Mouse (Mus musculus) heart, postnatal 14 days (tissue): Measurements from ENCODE around the gene Mest. TPM values are rescaled to one million over a fixed set of nuclear protein-coding genes. Genes with fewer than 3 reads are reported as not detected.
A peak's percentile ranks its signal among the peaks of the same experiment; 100 is the strongest.

ENCODE experiments used
- DNase-seq, 2 experiments: peaks; one replicate each; pipeline ENCODE4 v3.0.0; 2021 to 2022
- intact Hi-C: fragments of 180-260 bp; cut with DNase I; formaldehyde crosslinking; loops from one replicate; pipeline ENCODE4 v1.15.1; 2025
- total RNA-seq, 2 experiments: library from RNA; stranded (reverse); gene quantifications; 2 replicates each; pipeline ENCODE4 v1.2.3; 2021

Mest gene
- total RNA-seq, 2 experiments from 2014 or later: 51.2 to 65.0 TPM

DNA sequence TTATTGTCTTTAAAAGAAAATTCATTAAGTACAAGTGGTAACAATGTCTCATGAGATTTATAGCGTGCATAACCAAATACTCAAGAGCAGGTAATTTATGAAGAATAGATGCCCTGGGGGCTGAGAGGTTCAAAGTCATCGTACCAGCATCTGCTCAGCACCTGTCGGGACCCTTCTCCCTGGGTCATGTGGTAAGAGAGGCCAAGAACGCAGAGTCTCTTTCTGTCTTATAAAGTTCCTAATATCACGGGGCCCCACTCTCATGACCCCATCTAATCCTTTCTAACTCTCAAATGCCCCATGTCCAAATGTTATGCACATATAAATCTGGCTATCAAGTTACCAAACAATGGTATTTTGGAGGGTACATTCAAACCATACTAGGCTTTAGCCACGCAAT, 20.5 kb upstream of the Mest start:
- intact Hi-C loops: no loop called here

DNA sequence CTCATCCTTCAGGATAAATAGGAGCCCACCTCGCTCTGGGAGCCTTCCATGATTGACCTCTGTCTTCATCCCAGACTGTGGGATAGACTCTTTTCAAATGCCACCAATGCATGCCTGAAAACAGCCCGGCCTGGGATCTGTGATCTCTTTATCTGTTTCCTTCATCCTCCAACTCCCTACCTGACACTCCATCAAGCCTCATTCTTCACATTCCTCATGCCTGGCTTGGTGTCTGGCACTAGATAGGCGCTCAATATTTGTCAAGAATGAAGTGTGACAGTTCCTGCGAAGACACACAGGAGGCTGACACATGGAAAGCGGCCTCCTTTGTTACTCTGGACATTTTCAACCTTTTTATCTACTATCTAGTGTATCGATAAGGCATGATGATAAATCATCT, 19.9 kb upstream of the Mest start:
- intact Hi-C loops: no loop called here
- no peak for DNase-seq

More for the DNA sequence above, 20.5 kb upstream of the Mest start:
- DNase-seq: no peak

DNA sequence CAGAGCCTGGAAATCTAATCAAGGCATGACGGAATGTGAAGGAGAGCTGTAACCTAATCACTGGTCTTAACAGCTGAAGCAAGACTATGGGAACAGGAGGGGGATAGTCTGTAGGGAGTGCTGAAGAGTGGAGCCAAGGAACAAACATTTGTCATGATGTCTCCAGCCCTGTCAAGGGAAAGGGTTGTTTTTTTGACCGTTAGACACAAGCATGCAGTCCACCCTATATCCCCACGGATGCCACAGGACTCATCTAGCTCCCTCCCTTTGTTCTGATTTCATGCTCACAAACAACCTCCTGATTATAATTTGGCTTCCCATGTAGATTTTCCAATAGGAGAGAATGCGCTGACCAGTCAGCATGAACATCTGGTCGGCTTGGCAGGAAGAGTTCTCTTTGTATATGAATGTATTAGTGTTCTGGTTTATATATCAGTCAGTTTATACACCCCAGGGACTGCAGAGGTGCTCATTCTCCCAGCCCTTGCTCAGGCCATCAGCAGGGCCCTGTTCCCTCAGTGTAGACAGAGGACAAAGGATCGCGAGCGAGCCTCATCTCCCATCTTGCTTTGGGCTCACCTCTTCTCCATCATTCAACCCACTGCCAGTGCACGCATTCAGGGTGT, 19.3 kb upstream of the Mest start:
- no peak for DNase-seq
- intact Hi-C loops: no loop called here

DNA sequence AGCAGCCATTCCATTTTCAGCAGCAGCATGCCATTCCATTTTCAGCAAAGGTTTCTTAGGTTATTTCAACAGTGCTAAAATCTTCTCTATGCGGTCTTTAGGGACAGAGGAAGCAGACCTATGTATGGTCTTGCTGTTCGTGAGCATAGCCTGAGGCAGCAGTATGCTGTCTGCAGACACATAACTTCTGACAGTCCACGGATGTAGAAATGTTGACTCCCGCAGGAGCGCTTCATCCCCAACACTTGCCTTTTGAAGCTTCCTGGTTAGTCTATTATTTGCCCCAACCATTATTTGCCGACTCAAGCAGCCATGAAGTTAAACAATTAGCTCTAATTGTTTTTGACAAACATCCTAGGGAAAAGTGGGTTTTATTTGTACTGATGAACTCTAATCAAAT, 14.2 kb upstream of the Mest start:
- intact Hi-C loops: no loop called here
- no peak for DNase-seq

DNA sequence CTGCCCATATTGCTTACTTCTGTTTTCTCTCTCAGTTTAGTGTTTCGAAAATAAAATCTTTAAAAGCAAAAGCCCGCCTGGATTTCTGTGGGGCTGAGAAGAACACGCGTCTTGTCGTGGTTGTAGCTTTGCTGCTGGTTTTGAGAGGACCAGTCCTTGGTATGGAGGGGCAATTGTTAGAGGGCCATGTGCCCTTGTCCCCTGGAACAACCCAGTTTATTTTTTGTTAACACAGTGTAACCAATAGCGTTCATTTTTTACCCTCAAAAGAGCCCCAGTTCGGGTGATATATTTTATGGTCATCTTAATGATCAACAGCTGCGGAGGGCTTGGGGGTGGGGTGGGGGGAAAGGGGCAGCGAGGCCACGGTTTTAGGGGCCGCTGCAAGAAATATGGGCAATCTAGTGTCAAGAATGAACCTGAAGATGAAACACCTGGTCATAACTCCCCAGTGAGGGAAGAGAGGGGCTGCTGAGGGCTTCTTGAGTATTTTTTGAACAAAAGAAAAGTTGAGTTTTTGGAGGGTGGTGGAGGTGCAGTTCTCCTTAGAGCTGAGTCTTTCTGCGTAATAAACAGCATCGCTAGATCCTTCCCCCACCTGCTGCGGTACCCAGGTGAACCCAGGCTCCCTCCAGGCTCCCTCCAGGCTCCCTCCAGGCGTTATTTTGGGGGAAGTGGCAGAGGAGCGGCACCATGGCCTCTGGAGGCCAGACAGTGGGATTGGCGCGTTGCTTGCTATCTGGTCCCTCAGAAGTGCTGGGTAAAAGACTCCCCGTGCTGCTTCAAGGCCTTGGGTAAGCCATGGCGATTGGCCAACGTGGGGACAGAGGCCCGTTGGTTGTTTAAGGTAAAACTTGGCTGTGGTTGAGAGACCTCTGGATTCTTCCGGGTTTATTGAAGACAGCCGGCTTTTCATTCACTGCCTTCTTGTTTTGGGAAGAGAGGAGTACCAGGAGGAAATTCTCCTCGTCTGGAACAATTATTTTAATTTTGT, 12.7 kb upstream of the Mest start:
- DNase-seq: no peak
- intact Hi-C loops: no loop called here

DNA sequence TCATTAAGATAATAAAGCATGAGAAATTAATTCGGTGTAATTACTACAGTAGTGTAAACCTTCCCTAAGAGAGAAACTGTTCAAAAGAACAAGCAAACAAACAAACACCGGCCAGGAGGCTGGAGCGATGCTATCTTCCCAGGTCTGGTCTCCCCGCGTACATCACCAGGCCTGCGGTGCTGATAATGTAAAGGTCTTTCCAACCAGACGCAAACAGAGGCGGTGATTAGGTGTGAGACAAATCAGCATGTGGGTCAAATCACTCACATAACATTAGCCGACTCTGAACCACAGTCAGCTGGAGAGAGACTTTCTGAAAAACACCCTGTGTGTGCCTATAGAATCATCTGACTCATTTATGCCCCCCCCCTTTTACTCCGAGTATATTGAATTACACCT, 12.0 kb upstream of the Mest start:
- intact Hi-C loops: no loop called here
- DNase-seq: no peak

DNA sequence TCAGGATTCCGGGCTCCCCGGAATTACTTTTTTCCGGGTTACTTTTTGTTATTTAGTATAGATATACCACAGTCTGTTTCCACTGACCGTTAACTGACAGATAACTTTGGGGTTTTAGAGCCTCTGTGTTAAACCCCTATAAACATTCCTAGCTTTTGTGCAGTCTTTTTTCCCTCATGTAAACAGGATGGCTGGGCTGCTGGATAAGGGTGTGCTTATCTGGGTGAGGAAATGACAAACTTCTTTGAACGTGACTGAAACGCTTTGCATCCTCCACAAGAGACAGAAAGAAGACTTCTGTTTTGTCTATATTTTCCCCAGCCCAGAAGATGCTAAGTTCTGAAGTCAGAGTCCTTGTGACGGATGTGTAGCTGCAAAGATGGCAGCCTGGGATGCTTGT, 10.9 kb upstream of the Mest start:
- DNase-seq: no peak
- intact Hi-C loops: no loop called here

DNA sequence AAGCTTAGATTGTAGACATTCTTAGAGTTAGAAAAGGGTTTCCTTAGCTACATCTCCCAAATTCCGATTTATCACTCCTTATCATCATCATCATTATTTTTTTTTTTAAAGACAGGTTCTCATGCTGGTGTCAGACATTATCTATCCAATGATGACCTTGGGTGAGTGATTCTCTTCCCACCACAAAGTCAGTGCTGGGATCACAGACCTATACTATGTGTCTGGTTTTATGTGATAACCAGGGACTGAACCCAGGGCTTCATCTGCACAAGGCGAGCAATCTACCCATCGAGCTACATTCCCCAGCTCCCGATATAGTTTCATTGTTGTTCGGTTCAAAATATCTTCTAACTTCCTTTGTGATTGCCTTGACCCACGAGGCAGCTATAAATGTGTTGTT, 9.9 kb upstream of the Mest start:
- DNase-seq: no peak
- intact Hi-C loops: no loop called here

DNA sequence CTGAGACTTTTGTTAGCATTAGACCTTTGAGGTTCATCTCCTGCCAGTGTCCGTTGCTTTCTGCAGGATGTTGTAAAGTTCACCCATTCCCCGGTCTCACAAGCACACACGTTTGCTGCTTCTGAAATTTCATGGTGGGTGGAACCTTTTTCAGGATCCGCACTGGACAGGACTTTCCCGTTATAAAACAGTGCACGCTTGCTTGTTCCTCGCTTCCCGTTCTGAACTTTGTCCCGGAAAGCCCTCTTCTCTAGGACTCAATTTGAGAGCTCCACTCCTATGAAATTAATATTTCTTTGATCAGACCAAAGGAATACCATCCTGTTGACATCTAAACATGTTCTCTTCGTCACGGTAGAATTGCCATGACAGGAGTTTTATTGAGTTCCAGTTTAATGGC, 9.5 kb upstream of the Mest start:
- intact Hi-C loops: no loop called here
- DNase-seq: no peak

DNA sequence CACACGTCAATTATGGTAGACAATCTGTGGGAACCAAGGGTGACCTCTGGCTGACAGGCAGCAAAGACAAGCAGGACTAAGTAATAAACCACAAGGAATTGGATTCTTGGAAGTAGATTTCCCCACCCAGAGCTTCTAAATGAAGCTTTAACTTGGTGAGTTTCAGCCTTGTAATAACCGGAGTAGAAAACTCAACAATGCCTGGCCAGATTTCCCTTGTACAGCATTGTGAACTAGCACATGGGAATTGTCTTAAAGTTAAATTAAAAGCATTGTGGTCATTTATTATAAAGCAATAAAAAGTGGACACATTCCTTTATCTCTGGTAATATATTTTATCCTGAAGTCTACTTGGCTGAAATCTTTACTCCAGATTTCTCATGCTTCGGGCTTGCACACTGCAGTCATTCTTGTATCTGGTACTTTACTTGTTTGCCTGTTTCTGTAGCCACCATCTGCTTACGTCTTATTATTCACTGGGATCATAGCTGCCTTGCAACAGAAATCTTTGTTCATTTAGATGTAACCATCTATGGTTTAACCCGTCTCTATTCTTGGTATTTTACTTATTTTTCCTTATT, 8.4 kb upstream of the Mest start:
- intact Hi-C loops: no loop called here
- no peak for DNase-seq

DNA sequence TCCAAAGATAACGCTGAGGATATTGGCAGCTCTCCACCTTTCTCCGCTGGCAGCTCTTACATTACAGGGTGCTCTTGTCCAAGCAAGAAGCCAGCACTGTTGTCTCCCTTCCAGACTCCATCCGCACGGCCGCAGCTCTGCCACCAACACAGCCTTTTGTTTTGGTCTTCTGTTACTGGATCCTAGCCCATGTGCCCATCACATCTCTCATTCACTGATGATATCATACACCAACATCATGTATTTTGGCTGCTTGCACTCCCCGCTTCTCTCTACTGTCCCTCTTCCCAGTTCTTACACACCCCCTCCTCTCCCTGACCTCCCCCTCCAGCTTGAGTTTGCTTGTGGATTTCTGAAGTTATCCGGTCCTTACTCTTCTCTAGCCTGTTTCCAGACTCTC, 6.6 kb upstream of the Mest start:
- DNase-seq: no peak
- intact Hi-C loops: no loop called here

DNA sequence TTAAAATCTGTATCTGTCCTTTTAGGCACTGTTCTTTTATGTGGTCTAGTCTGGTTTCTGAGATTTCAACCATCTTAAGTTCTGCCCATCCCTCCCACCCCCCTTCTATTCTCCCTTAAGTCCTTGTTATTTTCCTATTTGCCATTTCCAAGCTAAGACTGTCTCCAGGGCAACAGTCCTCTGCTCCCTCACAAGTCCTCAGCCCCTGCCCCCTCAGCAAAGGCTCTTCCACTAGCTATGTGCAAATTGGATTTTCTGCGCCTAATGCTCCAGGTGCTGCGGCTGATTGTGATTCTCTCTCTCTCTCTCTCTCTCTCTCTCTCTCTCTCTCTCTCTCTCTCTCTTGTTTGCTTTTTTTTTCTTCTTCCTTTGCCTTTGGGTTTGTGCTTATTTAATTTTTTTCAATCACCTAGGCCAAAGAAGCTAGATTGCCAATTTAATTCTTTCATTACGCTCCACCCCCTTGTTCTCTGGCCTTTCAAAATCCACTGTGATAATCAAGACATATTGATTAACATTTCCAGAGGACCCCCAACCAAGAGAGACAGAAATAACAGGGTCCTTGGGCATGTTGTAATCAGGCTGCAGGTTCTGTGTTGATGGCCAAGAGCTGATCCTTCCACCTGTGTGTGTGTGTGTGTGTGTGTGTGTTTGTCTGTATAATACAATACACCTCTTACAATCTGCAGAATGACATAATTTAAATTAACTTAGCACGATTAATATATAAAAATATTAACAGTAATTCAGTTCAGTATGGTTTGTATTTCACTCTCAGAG, 772 bp upstream of the Mest start:
- DNase-seq: no peak
- intact Hi-C loops: no loop called here

DNA sequence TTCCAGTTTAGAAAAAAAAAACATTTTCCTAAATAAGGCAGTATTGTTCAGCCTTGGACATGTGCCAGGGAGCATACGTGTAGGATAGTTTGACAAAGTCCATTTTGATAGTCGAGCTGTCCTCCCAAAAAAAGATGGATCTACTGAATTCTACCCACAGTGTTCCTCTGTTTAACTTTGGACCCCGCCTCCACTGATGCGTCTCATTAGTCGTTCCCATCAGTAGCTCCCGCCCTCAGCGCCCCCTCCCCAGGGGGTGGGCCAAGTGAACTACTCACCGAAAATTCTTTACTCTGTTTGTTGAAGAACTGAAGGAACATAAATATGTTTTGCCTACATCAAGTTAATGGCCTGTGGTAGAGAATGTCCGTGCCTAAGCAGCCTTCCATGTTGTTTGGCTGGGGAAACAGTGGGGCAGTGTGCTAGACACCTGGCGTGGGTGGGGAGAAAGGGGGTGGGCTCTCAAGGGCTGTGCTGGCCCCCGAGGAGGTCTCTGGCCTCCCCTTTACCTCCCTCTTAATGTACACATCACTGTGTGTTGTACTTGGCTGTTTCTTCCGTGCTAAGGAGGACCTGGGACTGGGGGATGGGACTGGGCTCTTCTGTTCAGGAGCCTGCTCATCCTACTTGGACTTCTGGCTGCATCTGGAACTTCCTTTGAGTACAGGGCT, 7.1 kb downstream of the Mest start:
- intact Hi-C loops: no loop called here
- peak; percentile 23 to 42 for DNase-seq

DNA sequence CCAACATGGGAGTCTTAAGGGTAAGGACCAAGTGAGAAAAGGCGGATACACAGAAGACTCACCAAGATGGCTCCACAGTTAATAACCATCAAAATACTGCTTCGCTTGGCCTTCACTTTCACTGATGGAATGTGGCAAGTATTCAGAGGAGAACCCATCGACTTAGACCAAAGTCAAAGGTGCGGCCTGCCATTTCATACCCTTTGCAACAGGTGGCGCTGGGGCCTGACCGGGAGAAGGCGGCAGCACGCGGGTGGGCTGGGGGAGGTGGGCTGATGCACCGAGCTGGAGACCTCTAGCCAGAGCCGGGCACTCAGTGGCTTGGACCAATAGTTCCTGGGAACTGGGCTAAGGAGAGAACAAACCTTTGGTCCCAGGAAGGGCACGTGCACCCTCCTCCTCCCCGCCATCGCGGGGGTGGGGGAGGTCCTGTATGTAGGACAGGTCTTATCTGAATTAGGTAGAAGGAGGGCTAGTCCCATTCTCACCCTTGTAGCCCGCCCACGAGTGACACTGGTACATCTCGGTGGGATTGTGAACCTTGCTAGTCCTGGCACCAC, 9.3 kb downstream of the Mest start:
- DNase-seq: no peak
- intact Hi-C loops: no loop called here

DNA sequence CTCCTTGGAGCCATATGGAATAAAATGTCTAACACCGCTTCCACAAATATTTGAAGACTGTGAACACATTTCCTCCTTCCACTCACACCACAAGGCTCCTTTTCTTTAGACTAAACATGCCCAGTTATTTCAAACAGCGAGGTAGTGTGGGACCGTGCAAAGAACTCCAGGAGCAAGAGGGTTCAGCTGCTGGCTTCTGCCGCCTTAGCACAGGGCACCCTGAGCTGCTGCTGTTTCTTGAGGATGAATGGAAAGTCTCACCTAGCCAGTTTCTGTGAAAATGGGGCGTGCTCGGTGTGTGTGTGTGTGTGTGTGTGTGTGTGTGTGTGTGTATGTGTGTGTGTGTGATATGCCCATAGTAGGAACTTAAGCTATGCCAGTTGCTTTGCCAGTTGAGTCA, 11.1 kb downstream of the Mest start:
- no peak for DNase-seq
- intact Hi-C loops: no loop called here

DNA sequence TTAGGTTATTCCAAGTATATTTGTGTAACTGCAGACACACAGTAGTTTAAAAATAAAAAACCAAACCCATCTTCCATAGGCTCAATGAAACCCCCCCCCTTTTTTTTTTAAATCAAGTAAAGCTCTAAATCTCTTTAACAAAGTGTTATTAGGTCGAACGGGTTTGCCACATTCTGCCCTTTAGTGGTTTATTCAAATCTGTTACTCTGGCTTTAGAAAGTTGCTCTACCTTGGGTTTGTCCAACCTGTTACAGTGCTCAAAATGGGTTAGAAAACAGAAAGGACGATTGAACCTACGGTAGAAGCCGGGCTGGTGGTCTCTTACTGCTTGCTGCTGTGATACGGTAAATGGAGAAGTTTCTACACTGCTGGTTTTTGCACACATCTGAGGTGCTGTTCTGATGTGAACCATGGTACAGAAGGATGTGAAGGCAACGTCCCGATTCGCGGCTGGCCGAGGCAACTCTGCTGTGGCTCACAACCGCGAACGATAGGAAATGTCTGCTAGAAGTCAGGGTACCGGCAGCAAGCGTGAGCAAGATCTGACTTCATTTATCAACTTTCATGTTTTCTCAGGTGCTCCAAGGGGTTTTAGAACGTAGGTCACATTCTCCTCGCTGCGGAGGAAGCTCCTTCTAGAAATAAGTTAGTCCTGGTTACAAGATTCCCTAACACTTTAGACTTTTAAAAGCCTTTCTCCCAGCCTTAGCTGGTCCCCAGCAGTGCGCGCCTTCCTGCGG, 11.8 kb downstream of the Mest start:
- intact Hi-C loops: no loop called here
- DNase-seq: peak in 1 of 2 experiments; percentile 22

DNA sequence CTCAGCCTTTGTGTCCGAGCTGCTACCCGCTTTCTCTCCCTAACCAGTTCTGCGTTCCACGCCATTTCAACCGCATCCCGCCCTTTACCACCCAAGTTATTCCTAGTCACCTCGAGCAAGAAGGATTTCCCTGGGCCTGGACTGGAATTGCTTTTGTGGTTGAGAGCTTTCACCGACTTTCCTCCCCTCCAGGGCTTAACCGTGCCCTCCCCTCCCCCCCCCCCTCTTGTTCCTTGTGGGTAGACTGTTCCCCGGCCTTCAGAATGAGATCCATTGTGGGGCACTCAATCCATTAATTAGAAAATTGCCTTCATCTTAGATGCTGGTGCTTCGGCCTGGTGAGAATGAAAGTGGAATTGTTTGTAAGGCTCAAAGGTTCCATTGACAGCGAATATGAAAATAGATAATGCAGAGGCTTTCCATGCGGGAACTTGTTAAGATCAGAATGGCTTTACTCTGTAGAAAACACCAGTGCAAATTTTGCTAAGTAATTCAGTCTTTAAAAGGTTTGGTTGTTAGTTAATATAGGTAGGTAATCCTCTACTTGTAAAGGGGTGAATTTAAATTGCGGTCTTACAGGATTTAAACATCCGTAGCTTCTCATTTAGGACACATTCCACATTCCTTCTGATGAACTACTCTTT, 12.5 kb downstream of the Mest start:
- intact Hi-C loops: no loop called here
- DNase-seq: peak in 1 of 2 experiments; percentile 23

DNA sequence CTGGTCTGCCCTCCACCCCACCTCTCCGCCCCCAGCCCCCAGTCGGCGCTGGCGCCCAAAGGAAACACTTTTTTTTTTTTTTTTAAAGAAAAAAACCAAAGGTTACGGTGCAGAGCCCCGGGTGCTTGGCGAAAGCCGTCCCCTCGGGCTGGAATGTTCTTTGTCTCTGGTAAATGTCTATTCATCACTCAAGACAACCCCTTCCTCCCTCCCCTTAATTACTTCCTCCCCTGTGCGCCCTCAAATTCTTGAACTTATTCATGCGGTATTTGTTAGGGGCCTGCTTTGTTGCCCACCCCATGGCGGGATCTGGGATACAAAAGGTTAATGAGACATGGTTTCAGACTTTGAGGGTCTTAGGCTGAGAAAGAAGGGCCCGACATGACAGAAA, 13.0 kb downstream of the Mest start:
- intact Hi-C loops: no loop called here
- DNase-seq: no peak
